Mouse (Mus musculus) heart, adult 18-20 months (tissue): ENCODE measurements around the gene F12. TPM values are rescaled to one million over a fixed set of nuclear protein-coding genes. Genes with fewer than 3 reads are reported as not detected.

Experiments used
- DNase-seq, 2 experiments: peaks; one replicate each; pipeline ENCODE4 v3.0.0; 2021 to 2022; ENCODE audit warnings: mixed read lengths in 1 of 2
- total RNA-seq, 2 experiments: library from RNA; stranded (reverse); gene quantifications; 2 replicates each; pipeline ENCODE4 v1.2.3; 2021

F12 gene
- total RNA-seq, 2 experiments from 2014 or later = not detected

GRCm38 (mm10) chr13:55413333-55413732 lies 13.3 kb downstream of the F12 start:
- no peak for DNase-seq

GRCm38 (mm10) chr13:55412643-55413307 lies 13.8 kb downstream of the F12 start:
- no peak for DNase-seq

GRCm38 (mm10) chr13:55411826-55412225 lies 14.8 kb downstream of the F12 start:
- no peak for DNase-seq

GRCm38 (mm10) chr13:55408546-55409120 lies 18.0 kb downstream of the F12 start:
- DNase-seq = no peak

GRCm38 (mm10) chr13:55407341-55407740 lies 19.3 kb downstream of the F12 start:
- DNase-seq = no peak

GRCm38 (mm10) chr13:55405783-55406390 lies 20.7 kb downstream of the F12 start:
- DNase-seq = no peak

- DNase-seq = peak; percentile 78 to 84
Measured at GRCm38 (mm10) chr13:55404853-55405782, 21.5 kb downstream of the F12 start.

- DNase-seq = no peak
Measured at GRCm38 (mm10) chr13:55403935-55404852, 22.4 kb downstream of the F12 start.

- no peak for DNase-seq
Measured at GRCm38 (mm10) chr13:55403266-55403665, 23.3 kb downstream of the F12 start.

- no peak for DNase-seq
Measured at GRCm38 (mm10) chr13:55400039-55400346, 26.6 kb downstream of the F12 start.

- DNase-seq = no peak
Measured at GRCm38 (mm10) chr13:55399300-55400038, 27.1 kb downstream of the F12 start.

GRCm38 (mm10) chr13:55398088-55398487 lies 28.5 kb downstream of the F12 start, which contains the start of gene Slc34a1:
TSS of gene Slc34a1 (plus strand) at chr13:55398187.
- no peak for DNase-seq

- DNase-seq = no peak
Measured at GRCm38 (mm10) chr13:55392933-55393332, 33.7 kb downstream of the F12 start.

GRCm38 (mm10) chr13:55391626-55392029 lies 35.0 kb downstream of the F12 start:
- no peak for DNase-seq

GRCm38 (mm10) chr13:55390644-55391043 lies 35.9 kb downstream of the F12 start:
- DNase-seq = no peak

- no peak for DNase-seq
Measured at GRCm38 (mm10) chr13:55381790-55382189, 44.8 kb downstream of the F12 start.

GRCm38 (mm10) chr13:55378907-55379580 lies 47.5 kb downstream of the F12 start:
- DNase-seq = no peak

GRCm38 (mm10) chr13:55375877-55376276 lies 50.7 kb downstream of the F12 start:
- DNase-seq = no peak

- no peak for DNase-seq
Measured at GRCm38 (mm10) chr13:55374206-55374924, 52.2 kb downstream of the F12 start.

- no peak for DNase-seq
Measured at GRCm38 (mm10) chr13:55371740-55372139, 54.9 kb downstream of the F12 start.
